Mouse (Mus musculus) olfactory bulb, adult 2 months (tissue): Measurements from ENCODE around the gene Cdkal1. TPM values are rescaled to one million over a fixed set of nuclear protein-coding genes. Genes with fewer than 3 reads are reported as not detected.

ENCODE experiments used
- H3K27ac ChIP-seq: fragments of 200-500 bp; 2 replicates; pipeline ENCODE4 v1.5.1; 2012; ENCODE audit warnings: low read depth, low read length; ENCODE audit not compliant: insufficient read depth
- H3K4me1 ChIP-seq: fragments of 200-500 bp; 2 replicates; pipeline ENCODE4 v1.6.1; 2012; ENCODE audit warnings: low read length; ENCODE audit not compliant: control insufficient read depth, insufficient read depth
- H3K4me3 ChIP-seq: fragments of 200-500 bp; 2 replicates; pipeline ENCODE4 v1.5.1; 2012; ENCODE audit warnings: mild to moderate bottlenecking, low read depth, low read length, moderate library complexity; ENCODE audit not compliant: insufficient read depth
- CTCF ChIP-seq: fragments of 200-500 bp; IDR thresholded peaks from 2 replicates; pipeline ENCODE4 v1.5.1; 2012; ENCODE audit warnings: low read depth, mild to moderate bottlenecking, low read length, moderate library complexity; ENCODE audit not compliant: insufficient read depth
- POLR2A ChIP-seq: fragments of 200-500 bp; IDR thresholded peaks from 2 replicates; pipeline ENCODE4 v1.6.1; 2012; ENCODE audit warnings: mild to moderate bottlenecking, low read depth, low read length, moderate library complexity; ENCODE audit not compliant: insufficient read depth
- WGBS: fragments of 180-500 bp; shearing (Covaris S2); methylation state at CpG from one replicate; pipeline ENCODE4 v1.1.7; 2018; 5-methylcytosine and 5-hydroxymethylcytosine counted together
- polyA plus RNA-seq: library from polyadenylated mRNA; stranded (reverse); fragments of >200 nt; gene quantifications from 2 replicates; pipeline ENCODE4 v1.2.4, GENCODE M21; 2012; ENCODE audit warnings: low replicate concordance; ENCODE audit not compliant: missing spikeins, insufficient read depth, insufficient read length

Cdkal1 gene
- polyA plus RNA-seq, 1 experiment = not detected

DNA sequence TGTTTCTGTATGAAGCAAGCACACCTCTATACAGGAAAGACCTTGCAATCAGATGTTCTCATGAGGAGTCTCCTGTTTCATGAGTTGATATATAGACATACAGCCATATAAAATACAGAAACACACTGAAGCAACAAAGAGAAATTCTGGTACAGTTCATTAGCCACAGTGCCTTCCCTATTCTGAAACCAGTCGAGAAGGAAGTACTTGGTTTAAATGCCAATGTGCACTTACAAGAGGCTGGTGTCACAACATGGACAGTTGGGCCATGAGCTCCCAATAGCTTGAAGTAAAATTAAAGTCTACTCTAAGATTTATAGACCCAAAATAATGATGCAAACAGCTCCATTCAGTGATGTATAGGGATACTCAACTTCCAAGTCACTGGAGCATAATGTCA is 132.3 kb downstream of the Cdkal1 start:
- 55% methylated on average over 1 of the region's 1 CpGs for WGBS
- no peak for TF ChIP-seq POLR2A
- TF ChIP-seq CTCF = no peak
- H3K27ac ChIP-seq = no peak overlapping the region
- no peak overlapping the region for H3K4me3 ChIP-seq
- peaks cover 2% of the 10 kb centered on the region; the same call in 1 of the 2 replicates for H3K4me1 ChIP-seq

DNA sequence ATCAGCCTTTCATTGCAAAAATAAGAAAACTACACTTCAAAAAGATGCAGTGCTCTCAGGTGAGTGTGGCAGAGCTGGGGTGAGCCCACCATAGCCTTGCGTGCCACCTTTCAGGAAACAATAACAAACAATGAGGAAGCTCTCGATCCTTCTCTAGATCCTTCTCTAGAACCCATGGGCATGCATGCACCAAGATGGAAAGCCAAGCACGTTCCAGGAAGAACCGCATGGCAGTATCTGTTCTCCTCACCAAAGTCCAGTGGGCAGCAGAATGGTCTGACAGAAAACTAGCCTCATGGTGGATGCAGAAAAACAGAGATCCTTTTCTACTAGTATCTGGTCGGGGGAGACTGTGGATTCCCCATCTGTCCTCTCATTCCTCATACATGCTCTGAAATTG is 134.3 kb downstream of the Cdkal1 start:
- Histone ChIP-seq H3K27ac (no peak overlapping the region), H3K4me1 (peaks cover 2% of the 10 kb centered on the region; the same call in 1 of the 2 replicates), H3K4me3 (no peak overlapping the region)
- TF ChIP-seq POLR2A = no peak
- no peak for TF ChIP-seq CTCF
- 97% methylated on average over 5 of the region's 5 CpGs for WGBS

DNA sequence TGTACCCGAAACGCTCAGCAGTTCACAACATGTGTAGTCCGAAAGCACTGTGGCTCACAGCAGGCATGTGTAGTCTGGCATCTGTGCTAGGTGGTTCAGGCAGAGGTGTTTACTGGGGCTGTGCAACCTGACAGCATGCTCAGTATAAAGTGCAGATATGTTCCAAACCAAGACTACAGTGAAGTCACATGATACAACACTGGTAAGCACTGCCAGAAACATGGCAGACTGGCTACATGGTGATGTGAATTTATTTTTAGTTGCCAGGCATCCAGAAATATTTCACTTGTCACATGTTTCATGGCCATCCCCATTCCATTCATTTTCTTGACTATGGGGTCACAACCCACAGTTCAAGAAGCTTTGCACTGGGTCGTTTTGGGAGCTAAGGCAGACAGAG is 138.9 kb downstream of the Cdkal1 start:
- H3K27ac ChIP-seq = no peak overlapping the region
- TF ChIP-seq CTCF = no peak
- TF ChIP-seq POLR2A = no peak
- peaks cover 2% of the 10 kb centered on the region; the same call in 1 of the 2 replicates for H3K4me1 ChIP-seq
- 92% methylated on average over 4 of the region's 4 CpGs for WGBS
- no peak overlapping the region for H3K4me3 ChIP-seq

DNA sequence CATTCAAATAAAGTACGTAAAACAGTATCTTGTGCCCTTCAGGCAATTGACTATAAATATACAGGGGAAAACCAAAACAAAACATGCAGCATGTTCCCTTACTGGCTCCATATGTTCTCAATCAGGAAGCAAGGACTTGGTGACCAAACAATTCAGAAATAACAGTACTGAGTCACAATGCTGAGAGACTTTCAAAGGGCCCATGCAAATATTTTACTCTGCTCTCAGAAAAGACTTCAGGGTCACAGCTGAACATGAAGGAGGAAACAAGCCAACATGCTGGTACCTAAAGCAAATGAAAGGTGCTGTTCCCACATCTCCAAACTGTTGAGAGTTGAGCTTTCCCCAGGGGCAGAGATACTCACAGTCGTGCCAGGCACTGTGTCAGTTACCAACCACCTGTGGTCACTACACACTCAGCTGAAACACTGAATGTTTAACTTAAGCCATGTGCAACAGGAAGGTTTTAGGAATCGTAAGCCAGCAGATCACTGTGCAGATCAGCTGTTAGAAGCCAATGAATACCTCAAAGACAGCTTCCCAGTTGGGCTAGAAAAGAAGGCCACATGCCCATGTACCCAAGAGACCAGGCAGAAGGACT is 140.1 kb downstream of the Cdkal1 start:
- WGBS = 51% methylated on average over 3 of the region's 3 CpGs
- no peak overlapping the region for H3K4me3 ChIP-seq
- H3K4me1 ChIP-seq = peaks cover 2% of the 10 kb centered on the region; the same call in 1 of the 2 replicates
- H3K27ac ChIP-seq = no peak overlapping the region
- TF ChIP-seq CTCF (no peak), POLR2A (no peak)

DNA sequence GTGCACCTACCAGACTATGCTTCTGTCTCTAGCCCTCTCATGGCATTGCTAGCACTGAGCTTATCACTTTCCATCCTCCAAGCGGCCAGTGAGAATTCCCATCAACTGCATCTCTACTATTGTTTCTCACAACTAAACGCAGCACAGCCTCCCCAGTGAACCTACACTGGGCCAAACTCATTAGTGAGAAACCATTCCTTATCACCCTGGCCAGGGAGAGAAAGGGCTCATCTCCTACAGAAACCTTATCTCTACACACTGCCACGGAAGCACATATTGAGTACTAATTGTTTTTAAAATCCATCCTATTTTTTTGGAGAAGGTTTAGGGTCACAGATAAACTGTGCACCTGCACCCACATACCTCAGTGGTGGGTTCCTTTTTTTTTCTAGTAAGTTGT is 147.9 kb downstream of the Cdkal1 start:
- Histone ChIP-seq H3K4me1 (no peaks in the 10 kb centered on the region), H3K27ac (no peak overlapping the region), H3K4me3 (no peak overlapping the region)
- TF ChIP-seq CTCF (no peak), POLR2A (no peak)
- WGBS = 92% methylated on average over 3 of the region's 3 CpGs

DNA sequence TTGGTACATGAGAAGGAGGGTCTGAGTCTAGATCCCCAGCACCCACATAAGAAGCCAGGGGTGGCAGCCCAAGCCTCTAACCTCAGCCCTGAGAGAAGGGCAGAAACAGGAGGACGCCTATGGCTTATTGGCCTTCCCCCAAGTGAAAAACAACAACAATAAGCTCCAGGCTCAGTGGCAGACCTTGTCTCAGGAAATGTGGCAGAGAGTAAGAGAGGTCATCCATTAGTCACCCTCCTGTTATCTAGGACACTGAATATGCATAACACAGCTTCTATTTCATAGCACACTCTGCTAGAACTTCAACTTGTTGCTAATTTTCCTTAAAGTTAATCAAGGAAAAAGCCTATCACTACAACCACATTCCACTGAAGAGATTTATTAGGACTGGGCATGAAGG is 154.1 kb downstream of the Cdkal1 start:
- TF ChIP-seq CTCF (no peak), POLR2A (no peak)
- WGBS = 79% methylated on average over 1 of the region's 1 CpGs
- Histone ChIP-seq H3K4me3 (no peak overlapping the region), H3K4me1 (0 out of 2 replicates have a peak, but pooled peaks cover 2% of the 10 kb centered on the region), H3K27ac (no peak overlapping the region)

DNA sequence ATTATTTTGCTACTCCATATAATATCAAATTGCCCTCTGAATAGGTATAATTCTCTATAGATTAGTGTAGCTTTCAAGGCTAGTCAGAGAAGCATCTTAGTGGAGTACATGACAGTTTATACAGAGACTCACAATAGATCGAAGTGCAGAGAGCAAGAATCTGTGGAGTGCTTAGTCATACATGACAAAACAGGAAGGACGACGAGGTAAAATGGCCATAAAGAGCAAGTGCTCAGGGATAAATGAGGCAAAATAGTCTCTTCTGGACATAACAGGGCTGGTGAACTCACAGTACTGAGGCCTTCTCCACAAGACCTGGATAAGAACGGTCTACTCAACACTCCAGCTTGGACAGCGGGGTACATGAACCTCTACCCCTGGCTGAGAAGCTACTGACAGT is 155.6 kb downstream of the Cdkal1 start:
- TF ChIP-seq CTCF (no peak), POLR2A (no peak)
- Histone ChIP-seq H3K4me1 (0 out of 2 replicates have a peak, but pooled peaks cover 2% of the 10 kb centered on the region), H3K4me3 (no peak overlapping the region), H3K27ac (no peak overlapping the region)
- 98% methylated on average over 5 of the region's 5 CpGs for WGBS

DNA sequence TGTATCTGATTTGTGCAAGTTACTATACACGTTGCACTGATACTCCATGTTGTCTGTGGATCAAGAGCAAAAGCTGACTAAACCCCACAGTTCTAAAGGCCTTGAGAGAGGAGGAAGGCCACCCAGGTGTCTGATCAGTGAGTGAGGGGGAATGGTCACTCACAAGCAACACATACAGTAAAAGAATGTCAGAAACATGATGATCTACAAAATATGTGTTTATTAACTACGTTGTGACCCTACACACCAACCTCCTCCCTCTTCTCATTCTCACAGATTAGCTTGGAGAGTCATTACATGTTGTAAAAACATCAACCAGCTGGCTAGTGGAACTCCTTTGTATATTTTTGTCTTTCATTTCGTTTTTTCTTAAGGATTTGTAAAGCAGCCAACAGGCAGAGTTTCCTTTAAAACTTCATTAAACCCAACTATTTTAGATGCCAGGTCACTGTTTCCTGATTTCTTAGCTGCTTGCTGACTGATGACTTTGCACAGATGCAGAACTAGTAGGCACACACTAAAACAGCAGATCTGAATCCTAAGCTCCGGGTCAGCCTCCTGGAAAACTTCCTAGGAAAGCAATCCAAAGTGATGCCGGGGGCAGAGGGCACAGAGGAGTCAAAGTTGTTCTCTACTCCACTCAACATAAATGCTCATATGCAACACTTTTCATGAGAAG is 157.0 kb downstream of the Cdkal1 start:
- no peak overlapping the region for H3K27ac ChIP-seq
- H3K4me3 ChIP-seq = no peak overlapping the region
- WGBS = 43% methylated on average over 5 of the region's 5 CpGs
- TF ChIP-seq POLR2A (no peak), CTCF (no peak)
- 0 out of 2 replicates have a peak, but pooled peaks cover 2% of the 10 kb centered on the region for H3K4me1 ChIP-seq

DNA sequence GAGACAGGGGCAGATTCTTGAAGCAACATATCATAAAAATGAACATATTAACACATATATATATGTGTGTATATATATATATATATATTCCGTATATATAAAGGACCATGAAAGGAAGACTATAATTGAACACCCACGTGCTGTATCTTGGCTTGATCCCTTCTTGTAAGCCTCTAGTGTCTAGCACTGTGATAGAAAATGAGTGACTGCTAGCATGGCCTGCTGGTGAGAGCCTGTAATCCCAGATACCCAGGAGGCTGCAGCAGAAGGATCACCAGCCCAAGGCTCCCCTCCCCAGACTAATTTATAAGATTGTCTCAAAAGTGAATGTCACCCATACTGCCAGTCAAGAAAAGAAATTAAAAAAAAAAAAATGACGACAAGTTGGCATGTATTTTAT is 158.2 kb downstream of the Cdkal1 start:
- TF ChIP-seq CTCF = no peak
- no peak for TF ChIP-seq POLR2A
- 85% methylated on average over 3 of the region's 3 CpGs for WGBS
- H3K4me1 ChIP-seq = 0 out of 2 replicates have a peak, but pooled peaks cover 2% of the 10 kb centered on the region
- no peak overlapping the region for H3K27ac ChIP-seq
- H3K4me3 ChIP-seq = no peak overlapping the region
